Mouse (Mus musculus) limb, embryonic 13.5 days (tissue): Measurements from ENCODE around the gene Kcnj12. TPM values are rescaled to one million over a fixed set of nuclear protein-coding genes. Genes with fewer than 3 reads are reported as not detected.

Source experiments
- ATAC-seq: fragments of 200-750 bp; cut with Nextera tagmentation; 2 replicates; pipeline ENCODE4 v1.8.0; 2017; ENCODE audit warnings: low read depth, moderate number of reproducible peaks, moderate TSS enrichment; ENCODE audit not compliant: low FRiP score
- H3K27ac ChIP-seq: fragments of 300-500 bp; sonication (generic); 2 replicates; pipeline ENCODE4 v1.5.1; 2015; ENCODE audit warnings: inconsistent platforms, mild to moderate bottlenecking, moderate library complexity
- H3K27me3 ChIP-seq: fragments of 300-500 bp; sonication (generic); 2 replicates; pipeline ENCODE4 v1.6.1; 2015; ENCODE audit warnings: mild to moderate bottlenecking, inconsistent platforms
- H3K36me3 ChIP-seq: fragments of 300-500 bp; sonication (generic); 2 replicates; pipeline ENCODE4 v1.6.1; 2015; ENCODE audit warnings: inconsistent platforms, mild to moderate bottlenecking, moderate library complexity
- H3K4me1 ChIP-seq: fragments of 300-500 bp; sonication (generic); 2 replicates; pipeline ENCODE4 v1.6.1; 2015; ENCODE audit warnings: inconsistent platforms
- H3K4me2 ChIP-seq: fragments of 300-500 bp; sonication (generic); replicated peaks from 2 replicates; pipeline ENCODE4 v1.6.1; 2015; ENCODE audit warnings: inconsistent platforms, mild to moderate bottlenecking, moderate library complexity
- H3K4me3 ChIP-seq: fragments of 300-500 bp; sonication (generic); 2 replicates; pipeline ENCODE4 v1.5.1; 2015; ENCODE audit warnings: moderate library complexity, mild to moderate bottlenecking, inconsistent platforms
- H3K9ac ChIP-seq: fragments of 300-500 bp; sonication (generic); 2 replicates; pipeline ENCODE4 v1.6.1; 2015; ENCODE audit warnings: mild to moderate bottlenecking, inconsistent platforms
- H3K9me3 ChIP-seq: fragments of 300-500 bp; sonication (generic); 2 replicates; pipeline ENCODE4 v1.6.1; 2016; ENCODE audit warnings: inconsistent platforms
- WGBS: fragments of 180-500 bp; shearing (Covaris S2); methylation state at CpG from one replicate; pipeline ENCODE4 v1.1.7; 2015; 5-methylcytosine and 5-hydroxymethylcytosine counted together
- polyA plus RNA-seq: library from polyadenylated mRNA; unstranded; fragments of >200 nt; fragmentation: Nextera tagmentation; extraction: Ambion mirVana; gene quantifications from 2 replicates; pipeline ENCODE4 v1.2.1, GENCODE M21; 2015

Gene Kcnj12
- polyA plus RNA-seq, 1 experiment from 2014 or later, result 0.14 TPM

DNA sequence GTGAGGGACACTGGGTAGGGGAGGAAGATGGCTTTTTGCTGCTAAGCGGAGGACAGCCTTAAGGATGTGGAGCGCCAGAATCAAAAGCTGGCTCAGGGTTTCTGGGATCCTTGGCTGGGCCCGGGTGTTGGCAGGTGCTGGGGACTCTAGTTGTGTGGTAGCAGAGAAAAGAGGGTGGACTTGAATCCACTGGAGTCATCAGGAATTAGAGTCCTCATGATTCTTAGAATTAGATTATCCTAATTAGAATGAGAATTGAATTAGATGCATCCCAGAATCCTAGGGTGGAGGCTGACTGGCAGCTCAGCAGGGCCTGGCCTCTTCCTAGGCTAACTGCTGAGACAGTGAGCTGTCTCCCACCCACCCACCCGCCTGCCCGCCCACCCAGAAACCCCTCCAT lies 17.6 kb upstream of the Kcnj12 start:
- ATAC-seq, result no peak
- H3K4me1 ChIP-seq, result peaks cover 10% of the 10 kb centered on the region; the same call in 1 of the 2 replicates
- H3K9ac ChIP-seq, result no peak overlapping the region
- no peaks in the 10 kb centered on the region for H3K9me3 ChIP-seq
- no peaks in the 10 kb centered on the region for H3K36me3 ChIP-seq
- no peak overlapping the region for H3K4me3 ChIP-seq
- H3K4me2 ChIP-seq, result no peak overlapping the region
- WGBS, result 73% methylated on average over 5 of the region's 5 CpGs
- H3K27ac ChIP-seq, result no peak overlapping the region
- no peaks in the 10 kb centered on the region for H3K27me3 ChIP-seq

DNA sequence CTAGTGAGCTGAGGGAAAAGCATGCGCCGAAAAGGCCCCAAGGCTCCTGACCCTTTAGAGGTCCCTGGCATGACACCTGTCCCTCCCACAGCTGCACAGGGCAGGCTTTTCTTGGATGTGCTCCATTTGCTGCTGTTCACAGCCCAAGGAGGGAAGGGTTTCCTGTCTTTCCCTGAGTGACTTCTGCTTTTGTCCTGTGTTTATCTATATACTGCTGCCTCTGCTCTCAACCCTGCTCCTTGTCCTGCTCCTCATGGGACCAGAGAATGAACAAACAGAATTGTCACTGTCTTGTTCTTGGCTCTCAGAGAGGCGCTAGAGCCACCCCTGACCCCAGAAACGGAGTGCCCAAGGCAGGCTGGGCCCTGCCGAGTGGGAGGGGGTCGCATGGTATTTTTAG lies 17.0 kb upstream of the Kcnj12 start:
- H3K9ac ChIP-seq, result no peak overlapping the region
- H3K4me1 ChIP-seq, result peaks cover 10% of the 10 kb centered on the region; the same call in 1 of the 2 replicates
- H3K36me3 ChIP-seq, result no peaks in the 10 kb centered on the region
- no peak overlapping the region for H3K27ac ChIP-seq
- H3K4me3 ChIP-seq, result no peak overlapping the region
- 48% methylated on average over 6 of the region's 6 CpGs for WGBS
- no peaks in the 10 kb centered on the region for H3K27me3 ChIP-seq
- no peak for ATAC-seq
- no peak overlapping the region for H3K4me2 ChIP-seq
- H3K9me3 ChIP-seq, result no peaks in the 10 kb centered on the region

DNA sequence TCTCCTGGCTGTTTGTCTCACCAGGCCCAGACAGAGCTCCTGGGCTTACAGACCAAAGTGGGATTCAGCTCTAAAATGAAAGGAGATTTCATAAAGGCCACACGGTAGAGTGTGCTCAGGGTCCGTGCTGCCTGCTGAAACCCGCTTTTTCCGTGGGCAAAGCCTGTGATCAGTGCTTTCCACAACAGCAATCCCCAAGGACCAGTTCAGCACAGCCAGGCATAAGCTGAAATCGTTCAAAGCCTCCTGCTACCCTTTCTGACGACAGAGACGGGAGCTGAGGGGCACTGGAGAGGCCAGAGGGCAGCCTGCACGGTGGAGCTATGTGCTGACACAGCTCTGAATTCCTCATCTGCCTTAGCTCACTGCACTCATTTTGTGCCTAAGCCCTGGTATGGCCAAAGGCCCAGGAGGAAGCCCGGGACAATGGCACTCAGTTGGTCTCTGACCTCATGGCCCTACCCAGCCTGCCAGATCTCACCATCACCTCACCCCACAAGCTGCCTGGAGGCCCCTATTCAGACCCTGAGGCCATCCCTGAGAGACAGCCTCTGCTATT lies 10.5 kb upstream of the Kcnj12 start:
- ATAC-seq, result no peak
- no peak overlapping the region for H3K27ac ChIP-seq
- H3K36me3 ChIP-seq, result no peaks in the 10 kb centered on the region
- WGBS, result 24% methylated on average over 9 of the region's 9 CpGs
- no peak overlapping the region for H3K4me2 ChIP-seq
- H3K9ac ChIP-seq, result no peak overlapping the region
- H3K27me3 ChIP-seq, result no peaks in the 10 kb centered on the region
- peaks cover 23% of the 10 kb centered on the region for H3K4me1 ChIP-seq
- no peaks in the 10 kb centered on the region for H3K9me3 ChIP-seq
- H3K4me3 ChIP-seq, result no peak overlapping the region

DNA sequence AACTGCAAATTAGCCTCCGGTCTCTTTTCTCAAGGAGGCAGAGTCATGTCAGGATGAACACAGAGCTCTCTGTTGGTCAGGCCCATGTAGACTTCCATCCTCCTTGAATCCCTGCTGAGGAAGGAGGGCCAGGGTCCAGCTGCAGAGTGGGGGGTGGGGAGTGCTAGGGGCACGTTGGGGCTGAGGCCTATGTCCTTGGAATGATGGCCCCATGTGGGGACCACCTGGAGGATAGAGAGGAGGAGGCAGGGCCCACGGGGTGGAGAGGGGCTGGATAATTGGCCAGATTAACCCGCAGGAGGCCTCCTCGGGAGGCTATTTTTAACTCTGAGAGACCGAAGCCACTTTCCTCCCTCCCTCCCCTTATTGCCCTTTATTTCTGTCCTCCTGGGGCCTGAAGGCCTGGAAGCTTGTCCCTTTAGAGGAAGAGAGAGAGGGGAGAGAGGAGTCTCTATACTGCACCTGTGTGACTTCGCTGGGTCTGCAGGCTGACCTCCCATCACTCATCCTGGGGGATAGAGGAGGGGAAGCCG lies 5.4 kb upstream of the Kcnj12 start:
- peaks cover 36% of the 10 kb centered on the region for H3K27me3 ChIP-seq
- no peak overlapping the region for H3K9ac ChIP-seq
- H3K4me1 ChIP-seq, result peaks cover 18% of the 10 kb centered on the region
- WGBS, result 18% methylated on average over 8 of the region's 8 CpGs
- H3K4me2 ChIP-seq, result no peak overlapping the region
- no peak overlapping the region for H3K4me3 ChIP-seq
- no peak overlapping the region for H3K27ac ChIP-seq
- no peak for ATAC-seq
- H3K36me3 ChIP-seq, result no peaks in the 10 kb centered on the region
- H3K9me3 ChIP-seq, result no peaks in the 10 kb centered on the region

DNA sequence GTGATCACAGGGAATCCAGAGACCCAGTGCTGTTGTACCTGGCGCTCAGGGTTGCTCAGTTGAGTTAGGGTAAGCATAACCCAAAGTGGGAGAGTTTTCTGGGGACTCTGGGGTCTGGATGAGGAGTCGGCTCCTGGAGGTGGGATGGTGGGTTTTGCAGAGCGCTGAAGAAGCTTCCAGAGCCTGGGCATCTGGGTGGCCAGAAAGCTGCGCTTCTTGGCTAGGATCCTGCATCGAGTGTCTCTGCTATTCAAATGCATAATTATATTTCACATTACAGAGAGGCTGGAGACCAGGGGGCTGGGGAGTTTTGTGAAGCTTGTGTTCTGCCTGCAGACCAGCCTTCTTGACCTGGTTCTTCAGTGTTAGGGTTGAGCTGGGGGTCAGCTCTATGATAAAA lies 1.2 kb upstream of the Kcnj12 start:
- no peak overlapping the region for H3K4me3 ChIP-seq
- no peak overlapping the region for H3K4me2 ChIP-seq
- H3K27ac ChIP-seq, result no peak overlapping the region
- H3K36me3 ChIP-seq, result no peaks in the 10 kb centered on the region
- WGBS, result 73% methylated on average over 5 of the region's 5 CpGs
- no peak for ATAC-seq
- H3K9me3 ChIP-seq, result no peaks in the 10 kb centered on the region
- H3K4me1 ChIP-seq, result peaks cover 29% of the 10 kb centered on the region
- no peak overlapping the region for H3K9ac ChIP-seq
- H3K27me3 ChIP-seq, result peaks cover 78% of the 10 kb centered on the region

DNA sequence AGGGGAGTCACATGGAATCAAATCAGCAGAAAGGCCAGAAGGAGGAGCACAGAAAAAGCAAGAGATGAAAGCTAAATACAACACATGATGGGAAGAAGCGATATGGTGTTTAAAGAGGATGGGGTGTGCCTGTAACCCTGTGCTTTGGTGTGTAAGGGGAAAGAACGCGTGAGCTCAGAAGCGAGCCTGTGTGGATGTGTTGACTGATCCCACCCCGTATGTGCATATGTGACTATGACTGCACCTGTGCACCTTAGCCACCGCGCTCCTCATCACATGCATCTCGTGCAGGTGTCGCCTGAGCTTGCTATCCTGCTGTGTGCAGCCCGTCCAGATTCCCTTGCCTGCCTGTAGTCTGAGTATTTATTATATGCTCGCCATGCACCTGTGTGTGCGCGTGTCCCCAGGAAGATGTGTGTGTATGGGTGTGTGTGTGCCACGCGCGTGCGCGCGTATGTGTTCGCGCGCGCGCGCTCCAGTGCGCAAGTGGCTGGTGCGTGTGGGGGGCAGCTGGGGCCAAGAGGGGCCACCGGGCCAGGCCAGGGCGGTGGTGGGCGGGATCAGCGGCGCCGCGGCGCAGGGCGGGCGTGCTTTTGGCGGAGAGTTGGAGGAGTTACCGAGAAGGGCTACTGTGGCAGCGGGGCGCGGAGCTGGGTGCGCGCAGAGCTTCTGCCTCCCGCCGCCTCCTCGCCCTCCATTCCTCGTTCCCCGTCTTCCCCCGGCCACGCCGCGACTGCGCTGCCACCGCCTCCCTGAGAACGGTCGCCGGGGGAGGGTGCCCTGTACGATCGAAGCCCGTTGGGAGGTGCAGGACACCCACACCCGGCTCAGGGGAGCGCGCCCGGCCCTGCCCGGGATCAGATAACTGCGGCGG lies 451 bp upstream of the Kcnj12 start:
- WGBS, result 2% methylated on average over 59 of the region's 68 CpGs
- Histone ChIP-seq H3K36me3 (no peaks in the 10 kb centered on the region), H3K4me1 (peaks cover 26% of the 10 kb centered on the region), H3K9ac (peak overlapping the region; percentile 50), H3K9me3 (no peaks in the 10 kb centered on the region), H3K27ac (no peak overlapping the region), H3K4me3 (peak overlapping the region; percentile 53), H3K4me2 (peak overlapping the region; percentile 99), H3K27me3 (peaks cover 86% of the 10 kb centered on the region)
- no peak for ATAC-seq

DNA sequence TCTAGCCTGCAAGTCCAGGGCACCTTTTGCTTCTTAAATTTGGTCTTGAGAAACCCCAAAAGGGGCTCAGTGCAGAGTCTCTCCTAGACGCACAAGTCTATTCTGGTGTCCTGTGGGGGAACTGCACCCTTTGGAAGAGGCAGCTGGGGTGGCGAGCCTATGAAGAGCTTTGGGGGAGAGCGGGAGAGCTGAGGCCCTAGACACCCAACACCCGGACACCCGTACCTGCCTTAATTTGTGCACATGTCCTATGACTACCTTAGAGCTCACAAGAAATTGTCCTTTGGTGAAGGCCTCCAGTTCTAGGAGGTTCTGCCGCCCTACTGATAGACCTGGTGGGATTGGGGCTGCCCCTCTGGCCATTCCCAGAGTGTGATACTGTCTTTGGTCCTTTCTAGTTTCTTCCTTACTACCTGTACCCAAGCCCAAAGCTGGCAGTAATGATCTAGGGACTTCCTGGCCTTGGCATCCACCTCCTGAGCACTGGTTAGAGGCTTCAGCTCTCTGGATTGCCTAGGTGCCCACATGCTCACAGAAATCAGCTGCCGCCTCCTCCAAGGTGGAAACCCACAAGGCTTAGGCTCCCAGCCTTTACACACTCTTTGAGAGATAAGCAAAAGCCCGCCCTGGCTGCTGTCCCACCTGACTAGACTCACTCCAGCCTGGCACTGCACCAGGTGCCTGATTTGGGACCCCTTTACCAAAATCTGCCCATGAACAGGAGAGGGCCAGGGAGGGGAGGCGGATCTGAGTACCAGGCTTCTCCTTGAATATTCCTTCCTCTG lies 1.2 kb downstream of the Kcnj12 start:
- no peak overlapping the region for H3K27ac ChIP-seq
- peak overlapping the region; percentile 53 for H3K4me3 ChIP-seq
- no peaks in the 10 kb centered on the region for H3K36me3 ChIP-seq
- peaks cover 86% of the 10 kb centered on the region for H3K27me3 ChIP-seq
- H3K9me3 ChIP-seq, result no peaks in the 10 kb centered on the region
- no peak for ATAC-seq
- 49% methylated on average over 9 of the region's 9 CpGs for WGBS
- peaks cover 32% of the 10 kb centered on the region for H3K4me1 ChIP-seq
- H3K4me2 ChIP-seq, result peak overlapping the region; percentile 99
- H3K9ac ChIP-seq, result no peak overlapping the region

DNA sequence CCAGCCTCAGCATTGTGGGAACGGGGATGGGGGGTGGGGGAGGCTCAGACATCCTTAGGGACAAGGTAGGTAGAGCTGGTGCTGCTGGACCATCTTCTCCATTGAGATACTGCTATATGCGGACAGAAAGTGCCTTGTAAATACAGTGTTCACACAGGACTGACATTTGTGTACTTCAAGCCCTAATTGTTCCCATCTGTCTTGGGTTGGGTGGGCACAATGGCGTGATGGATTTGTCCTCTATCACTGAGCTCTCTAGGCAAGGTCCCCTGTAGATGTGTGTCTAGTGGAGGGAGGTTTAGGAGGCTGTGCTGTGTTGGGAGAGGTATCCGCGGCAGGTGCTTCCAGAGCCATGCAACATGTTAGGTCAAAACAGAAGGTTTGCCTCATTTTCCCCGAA lies 2.0 kb downstream of the Kcnj12 start:
- no peak overlapping the region for H3K27ac ChIP-seq
- no peak overlapping the region for H3K4me3 ChIP-seq
- H3K4me1 ChIP-seq, result peaks cover 32% of the 10 kb centered on the region
- no peak overlapping the region for H3K9ac ChIP-seq
- peaks cover 78% of the 10 kb centered on the region for H3K27me3 ChIP-seq
- H3K4me2 ChIP-seq, result no peak overlapping the region
- H3K9me3 ChIP-seq, result no peaks in the 10 kb centered on the region
- H3K36me3 ChIP-seq, result no peaks in the 10 kb centered on the region
- no peak for ATAC-seq
- 63% methylated on average over 6 of the region's 6 CpGs for WGBS

DNA sequence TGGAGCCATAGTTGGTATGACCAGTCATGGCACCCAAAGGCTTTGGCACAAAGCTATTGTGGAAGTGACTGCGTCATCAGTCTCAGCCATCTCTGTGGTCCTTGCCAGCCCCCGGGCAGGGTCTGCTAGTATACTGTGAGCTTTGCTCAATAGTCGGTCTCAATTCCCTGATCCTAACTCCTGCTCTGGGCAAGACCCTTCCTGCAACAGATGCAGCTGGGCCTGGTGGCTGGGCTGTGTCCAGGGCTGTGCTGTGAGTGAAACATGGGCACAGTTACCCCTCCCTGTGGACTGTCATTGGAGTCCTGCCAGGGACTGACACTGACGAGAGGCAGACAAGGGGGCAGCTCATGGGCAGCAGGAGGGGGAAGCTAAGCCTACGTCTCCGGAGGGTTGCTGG lies 2.6 kb downstream of the Kcnj12 start:
- Histone ChIP-seq H3K4me2 (no peak overlapping the region), H3K27ac (no peak overlapping the region), H3K36me3 (no peaks in the 10 kb centered on the region), H3K9ac (no peak overlapping the region), H3K4me3 (no peak overlapping the region), H3K9me3 (no peaks in the 10 kb centered on the region), H3K4me1 (peaks cover 32% of the 10 kb centered on the region), H3K27me3 (peaks cover 72% of the 10 kb centered on the region)
- ATAC-seq, result no peak
- 59% methylated on average over 6 of the region's 6 CpGs for WGBS

DNA sequence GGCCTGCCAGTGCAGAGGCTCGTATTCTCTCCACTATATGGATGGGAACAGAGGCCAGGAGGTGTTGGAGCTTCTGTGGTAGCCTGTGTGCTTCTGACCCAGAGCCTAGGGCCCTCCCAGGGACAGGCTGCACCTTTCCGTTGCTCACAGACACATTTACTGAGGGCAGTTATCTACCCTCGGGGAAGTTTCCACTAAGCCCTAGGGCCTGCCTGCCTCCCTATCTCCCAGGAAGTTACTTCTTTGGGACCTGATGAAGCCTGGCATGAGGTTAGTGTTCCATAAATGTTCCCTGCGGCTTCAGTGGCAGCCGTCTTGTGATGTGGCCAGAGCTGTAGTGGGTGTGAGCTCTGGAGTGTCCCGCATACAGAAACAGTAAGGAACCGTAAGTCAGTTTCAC lies 3.2 kb downstream of the Kcnj12 start:
- Histone ChIP-seq H3K9ac (no peak overlapping the region), H3K4me1 (peaks cover 32% of the 10 kb centered on the region), H3K4me2 (no peak overlapping the region), H3K36me3 (no peaks in the 10 kb centered on the region), H3K4me3 (no peak overlapping the region), H3K9me3 (no peaks in the 10 kb centered on the region), H3K27me3 (peaks cover 66% of the 10 kb centered on the region), H3K27ac (no peak overlapping the region)
- WGBS, result 65% methylated on average over 7 of the region's 7 CpGs
- no peak for ATAC-seq

DNA sequence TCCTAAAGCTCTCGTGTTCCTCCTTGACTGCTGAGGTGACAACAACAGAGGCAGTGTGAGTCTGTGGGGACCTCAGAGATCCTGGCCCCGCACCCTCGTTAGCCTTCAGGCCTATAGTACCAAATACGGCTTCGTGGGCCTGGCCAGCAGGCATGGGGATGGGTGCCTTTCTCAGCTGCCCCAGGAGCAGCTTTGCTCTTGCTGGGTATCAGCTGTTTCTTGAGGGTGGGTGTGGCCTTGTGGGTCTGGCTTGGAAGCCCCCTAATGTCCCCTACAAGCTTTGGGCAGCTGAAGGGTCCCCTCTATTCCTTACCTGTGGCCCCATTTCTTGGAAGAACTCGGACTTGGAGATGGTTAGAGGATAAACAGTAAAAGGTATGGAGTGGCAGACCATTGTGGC lies 4.0 kb downstream of the Kcnj12 start:
- H3K27me3 ChIP-seq, result peaks cover 58% of the 10 kb centered on the region
- ATAC-seq, result no peak
- no peak overlapping the region for H3K27ac ChIP-seq
- WGBS, result 80% methylated on average over 6 of the region's 6 CpGs
- no peaks in the 10 kb centered on the region for H3K36me3 ChIP-seq
- no peak overlapping the region for H3K9ac ChIP-seq
- no peak overlapping the region for H3K4me2 ChIP-seq
- peaks cover 32% of the 10 kb centered on the region for H3K4me1 ChIP-seq
- no peaks in the 10 kb centered on the region for H3K9me3 ChIP-seq
- H3K4me3 ChIP-seq, result no peak overlapping the region

DNA sequence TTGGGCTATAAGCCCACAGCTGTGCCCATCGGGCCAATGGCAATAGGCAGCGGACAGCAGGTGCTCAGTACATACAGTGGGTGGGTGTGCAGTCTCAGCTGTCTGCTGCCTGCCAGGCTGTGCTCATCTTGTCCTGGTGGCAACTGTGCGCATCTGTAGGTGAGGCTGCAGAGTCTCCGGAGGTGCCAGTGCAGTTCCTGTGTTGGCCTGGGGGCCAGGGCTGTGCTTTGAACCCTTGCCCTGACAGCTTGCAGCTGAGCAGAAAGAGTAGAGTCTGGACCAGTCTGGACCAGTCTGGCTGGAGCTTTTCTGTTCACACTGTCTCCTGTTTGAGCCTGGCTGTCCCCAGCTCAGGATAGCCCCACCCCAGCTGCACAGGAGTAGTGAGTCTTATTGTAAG lies 4.8 kb downstream of the Kcnj12 start:
- WGBS, result 91% methylated on average over 4 of the region's 4 CpGs
- peaks cover 50% of the 10 kb centered on the region for H3K27me3 ChIP-seq
- no peak for ATAC-seq

More for the DNA sequence above, 4.8 kb downstream of the Kcnj12 start:
- Histone ChIP-seq H3K27ac (no peak overlapping the region), H3K9ac (no peak overlapping the region), H3K4me1 (peaks cover 25% of the 10 kb centered on the region), H3K36me3 (no peaks in the 10 kb centered on the region), H3K4me2 (no peak overlapping the region), H3K4me3 (no peak overlapping the region), H3K9me3 (no peaks in the 10 kb centered on the region)
